Mouse (Mus musculus): ENCODE measurements at regions not wholly inside any gene's neighbourhood (a gene's known extent, or its start where the extent isn't known, plus 50 kb on each side); places are given as distances from the start of the nearest gene placed in this dataset.

DNA sequence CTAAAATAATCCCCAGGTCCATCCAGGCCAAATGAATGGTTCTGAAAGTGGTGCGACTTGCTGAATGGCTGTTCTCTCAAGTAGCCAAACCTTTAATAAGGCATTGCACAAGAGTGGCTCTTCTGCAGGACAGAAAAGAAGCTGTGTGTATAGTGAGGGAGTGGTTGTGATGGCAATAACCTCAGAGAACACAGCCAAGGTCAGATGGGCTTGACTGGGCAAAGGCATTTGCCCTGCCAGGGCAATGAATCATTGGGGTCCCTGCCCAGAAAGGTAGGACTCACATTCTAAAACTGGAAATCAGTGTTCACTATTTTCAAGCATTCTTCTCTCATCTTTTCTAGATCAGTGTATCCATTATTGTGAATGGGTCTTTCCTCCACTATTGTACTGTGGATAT lies 295.4 kb upstream of the Usp25 start:
- TF ChIP-seq CTCF (IDR thresholded peaks at IDR 0.05; ENCODE audit: control insufficient read depth, insufficient read depth, insufficient replicate concordance, low read depth, low read length): no peak
- TF ChIP-seq POLR2A (IDR thresholded peaks at IDR 0.05; ENCODE audit: control insufficient read depth, low read depth, low read length): no peak
